Mouse (Mus musculus) gastrocnemius, postnatal 14 days (tissue): Measurements from ENCODE around the gene Rpl10. TPM values are rescaled to one million over a fixed set of nuclear protein-coding genes. Genes with fewer than 3 reads are reported as not detected.

Source experiments
- DNase-seq: peaks from one replicate; pipeline ENCODE4 v3.0.0; 2021; ENCODE audit warnings: mixed read lengths
- intact Hi-C: fragments of 180-260 bp; cut with DNase I; formaldehyde crosslinking; loops from one replicate; pipeline ENCODE4 v1.15.1; 2025; ENCODE audit warnings: low total_unique reads
- microRNA-seq, 2 experiments: library from miRNA; unstranded; fragments of <30 nt; microRNA quantifications; one replicate each; pipeline ENCODE4 v1.2.0; 2021
- total RNA-seq, 2 experiments: library from RNA; stranded (reverse); gene quantifications; 2 replicates each; pipeline ENCODE4 v1.2.3; 2021

The Rpl10 gene
- total RNA-seq, 2 experiments from 2014 or later = 121 to 122 TPM

- DNase-seq = no peak
- intact Hi-C loops = no loop called here
Observed at GRCm38 (mm10) chrX:74273422-74274322, 3.1 kb downstream of the Rpl10 start.

DNA sequence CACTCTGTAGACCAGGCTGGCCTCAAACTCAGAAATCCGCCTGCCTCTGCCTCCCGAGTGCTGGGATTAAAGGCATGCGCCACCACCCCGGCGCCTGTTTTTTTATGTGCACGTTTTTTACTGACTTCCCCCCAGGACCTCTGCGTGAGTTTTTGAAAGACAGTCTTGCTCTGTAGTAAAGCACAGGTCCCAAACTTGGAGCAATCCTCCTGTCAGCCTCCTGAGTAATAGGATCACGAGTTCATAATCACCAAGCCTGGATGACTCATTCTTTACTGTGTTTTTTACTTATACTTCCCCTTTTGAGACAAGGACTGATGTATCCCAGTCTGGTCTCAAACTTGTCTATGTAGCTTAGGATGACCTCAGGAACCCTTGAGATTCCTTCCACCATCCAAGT, 7.3 kb downstream of the Rpl10 start:
- no peak for DNase-seq
- intact Hi-C loops = no loop called here

GRCm38 (mm10) chrX:74281041-74281731, 10.6 kb downstream of the Rpl10 start:
- intact Hi-C loops = no loop called here
- no peak for DNase-seq

GRCm38 (mm10) chrX:74281732-74282394, 11.3 kb downstream of the Rpl10 start, which contains the start of the genes Taz and Dnase1l1:
Gene Taz, plus strand, starts transcription at chrX:74281912.
Gene Dnase1l1, minus strand, starts transcription at chrX:74282337.
- intact Hi-C loops = no loop called here
- DNase-seq = peak; percentile 82

DNA sequence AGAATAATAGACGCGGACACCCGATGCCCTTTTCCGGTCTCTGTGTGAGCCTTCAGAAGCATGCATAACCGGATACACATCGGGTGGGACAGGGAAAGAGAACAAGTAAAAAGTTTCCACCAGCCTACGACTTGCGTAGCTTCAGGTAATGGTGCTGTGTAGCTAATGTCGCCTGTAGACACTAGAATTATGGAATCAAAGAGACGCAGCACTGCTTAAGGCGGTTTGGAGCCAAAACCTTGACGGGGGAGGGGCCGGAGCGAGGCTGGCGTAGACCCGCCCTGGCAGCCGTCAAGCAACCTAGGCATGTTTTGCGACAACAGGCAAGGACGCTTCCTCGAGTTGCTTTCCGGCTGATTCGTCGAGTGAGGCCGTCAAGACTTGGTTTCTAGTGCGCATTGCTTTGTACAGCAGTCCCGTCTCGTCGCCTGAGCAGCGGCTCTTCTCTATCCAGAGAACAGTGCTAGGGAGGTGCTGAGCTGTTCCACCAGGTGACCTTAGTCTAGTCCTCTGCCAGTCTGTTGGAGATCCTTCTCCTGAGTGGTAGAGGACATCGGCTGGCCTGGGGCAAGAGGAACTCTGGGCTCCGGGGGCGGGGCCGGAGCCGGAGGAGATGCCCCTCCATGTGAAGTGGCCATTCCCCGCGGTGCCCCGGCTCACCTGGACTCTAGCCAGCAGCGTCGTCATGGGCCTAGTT, 11.9 kb downstream of the Rpl10 start:
- peak; percentile 85 for DNase-seq
- intact Hi-C loops = no loop called here

DNA sequence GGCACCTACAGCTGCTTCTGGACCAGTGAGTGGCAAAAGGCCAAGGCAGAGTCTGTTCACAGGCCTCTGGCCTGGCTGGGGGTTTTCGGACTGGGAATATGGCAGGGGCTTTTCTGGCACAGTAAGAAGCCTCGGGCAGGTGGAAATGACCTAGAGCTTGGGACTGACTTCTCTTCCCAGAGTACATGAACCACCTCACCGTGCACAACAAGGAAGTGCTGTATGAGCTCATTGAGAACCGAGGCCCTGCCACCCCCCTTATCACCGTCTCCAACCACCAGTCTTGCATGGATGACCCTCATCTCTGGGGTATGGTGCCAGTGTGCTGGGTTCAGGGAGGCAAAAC, 12.5 kb downstream of the Rpl10 start:
- intact Hi-C loops = no loop called here
- no peak for DNase-seq

DNA sequence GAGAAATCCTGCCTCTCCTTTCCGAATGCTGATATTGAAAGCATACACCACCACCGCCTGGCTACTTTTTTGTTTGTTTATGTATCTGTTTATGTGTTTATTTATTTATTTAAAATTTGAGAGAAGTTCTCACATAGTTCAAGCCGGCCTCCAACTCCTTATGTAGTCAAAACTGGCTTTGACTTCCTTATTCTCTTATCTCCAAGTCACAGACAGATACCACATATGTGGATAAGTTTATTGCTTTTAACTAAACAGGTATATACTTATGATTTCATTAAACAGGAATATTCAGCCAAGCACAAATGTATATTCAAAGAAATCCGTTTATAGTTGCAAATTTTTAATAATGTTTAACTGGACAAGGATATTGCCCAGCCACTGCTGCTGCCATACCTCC, 22.8 kb downstream of the Rpl10 start:
- no peak for DNase-seq
- intact Hi-C loops = no loop called here

DNA sequence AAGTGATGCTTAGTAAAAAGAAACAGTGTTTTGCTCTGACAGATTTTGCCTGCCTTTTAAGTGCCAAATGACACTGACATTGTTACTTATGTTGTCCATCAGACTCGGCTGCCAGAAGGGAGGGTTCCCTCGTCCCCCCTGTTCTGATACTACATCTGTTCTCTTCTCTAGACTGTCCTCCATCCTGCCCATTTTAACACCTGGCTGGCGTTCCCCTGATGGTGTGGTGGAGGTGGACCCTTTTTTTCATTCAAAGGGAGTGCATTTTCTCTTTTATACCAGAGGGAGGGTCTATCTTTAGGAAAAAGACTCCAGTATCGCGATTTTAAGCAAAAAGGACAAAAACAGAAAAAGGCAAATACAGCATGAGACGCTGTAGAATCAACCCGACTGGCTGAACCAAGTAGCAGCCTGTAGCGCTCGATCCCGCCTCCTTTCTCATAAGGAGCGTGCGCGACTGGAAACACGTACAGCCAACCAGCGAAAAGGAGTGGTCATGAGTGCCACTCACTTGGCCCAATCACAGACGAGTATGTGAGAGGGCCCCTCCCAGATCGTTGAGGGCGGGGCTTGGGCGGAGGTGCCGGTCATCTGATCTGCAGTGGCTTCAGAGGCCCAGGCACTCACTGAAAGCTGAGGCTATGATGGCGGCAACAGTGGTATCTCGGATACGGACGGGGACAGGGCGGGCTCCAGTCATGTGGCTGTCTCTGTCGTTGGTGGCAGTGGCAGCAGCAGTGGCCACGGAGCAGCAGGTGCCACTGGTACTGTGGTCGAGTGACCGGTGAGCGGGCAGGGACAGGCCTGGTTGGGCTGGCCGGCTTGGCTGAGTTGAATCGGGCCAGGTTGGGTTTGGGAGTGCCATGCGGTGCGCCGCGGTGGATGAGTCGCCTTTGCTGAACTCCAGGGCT, 26.2 kb downstream of the Rpl10 start, which contains the start of gene Atp6ap1:
Gene Atp6ap1 (plus strand): TSS at position 560 of the 911 bp plus-strand sequence.
- intact Hi-C loops = no loop called here

DNA sequence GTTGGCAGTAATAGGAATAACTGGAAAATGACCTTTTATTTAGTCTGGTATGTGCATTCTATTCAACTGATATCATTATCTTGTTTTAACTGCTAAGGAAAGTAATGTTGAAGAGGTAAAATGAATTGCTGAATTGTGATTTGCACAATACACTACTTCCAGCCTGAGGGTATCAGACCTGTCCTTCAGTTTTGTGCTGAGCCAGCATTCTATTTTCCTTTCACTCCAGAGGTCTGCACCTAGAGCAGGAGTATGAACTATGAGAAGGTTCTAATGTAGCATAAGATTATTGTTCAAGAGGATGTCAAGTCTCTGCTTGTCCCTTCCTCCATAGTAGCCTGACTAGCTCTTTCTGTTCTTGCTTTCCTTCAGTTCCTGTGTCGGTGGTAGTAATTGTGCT, 27.7 kb downstream of the Rpl10 start:
- intact Hi-C loops = no loop called here
- DNase-seq = no peak

More for the DNA sequence above, 26.2 kb downstream of the Rpl10 start, which contains the start of gene Atp6ap1:
- DNase-seq = peak; percentile 91

DNA sequence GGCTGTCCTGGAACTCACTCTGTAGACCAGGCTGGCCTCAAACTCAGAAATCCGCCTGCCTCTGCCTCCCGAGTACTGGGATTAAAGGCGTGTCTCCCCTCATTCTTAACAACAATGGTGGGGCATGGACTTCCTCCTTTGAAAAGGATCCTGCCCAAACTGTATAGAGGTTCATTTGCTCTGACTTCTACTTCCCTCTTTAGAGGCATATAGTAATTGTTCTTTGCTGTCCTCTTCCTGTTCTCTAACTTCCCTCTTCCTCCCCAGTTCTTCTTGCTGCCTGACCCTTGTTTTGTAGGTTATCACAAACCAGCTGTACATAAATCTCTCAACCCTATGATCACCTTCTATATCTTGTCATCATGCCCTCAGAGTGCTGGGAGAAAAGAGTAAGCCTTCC, 29.1 kb downstream of the Rpl10 start:
- DNase-seq = no peak
- intact Hi-C loops = no loop called here

GRCm38 (mm10) chrX:74304867-74305700, 34.5 kb downstream of the Rpl10 start, which contains the start of gene Gdi1:
Gene Gdi1, plus strand, starts transcription at chrX:74304998.
- intact Hi-C loops = no loop called here
- peak; percentile 63 for DNase-seq

- DNase-seq = peak; percentile 89
- intact Hi-C loops = no loop called here
Observed at GRCm38 (mm10) chrX:74312540-74313464, 42.2 kb downstream of the Rpl10 start, which contains the start of gene Fam50a. Gene Fam50a, plus strand, starts transcription at chrX:74313033.

Small RNA genes within 50 kb of the gene (microRNA-seq; reads per million reads assigned to microRNA genes)
- gene Mir7091 (1.0 to 1.6 reads per million in 2 experiments), gene Mir7092 (0 reads per million in 2 experiments)

Other genes with a start within 250 kb of the Rpl10 start
- 10 to 100 TPM; 40.3 to 41.2 TPM for gene Irak1, start 246.9 kb upstream of the Rpl10 start, total RNA-seq
- gene Opn1mw, start 143.3 kb upstream of the Rpl10 start, total RNA-seq = not detected
- gene Mecp2, start 135.4 kb upstream of the Rpl10 start, total RNA-seq = 10 to 100 TPM; 25.6 to 30.4 TPM
- gene Tex28, start 103.0 kb upstream of the Rpl10 start, total RNA-seq = not detected
- not detected for gene Tktl1, start 93.6 kb upstream of the Rpl10 start, total RNA-seq
- gene Flna, start 21.0 kb upstream of the Rpl10 start, total RNA-seq = 10 to 100 TPM; 78.1 to 92.7 TPM
- gene Emd, start 16.1 kb upstream of the Rpl10 start, total RNA-seq = 10 to 100 TPM; 17.5 to 18.4 TPM
- gene Taz, start 11.1 kb downstream of the Rpl10 start, total RNA-seq = 10 to 100 TPM; 31.6 to 34.1 TPM
- gene Dnase1l1, start 11.5 kb downstream of the Rpl10 start, total RNA-seq = 10 to 100 TPM; 79.6 to 82.4 TPM
- 10 to 100 TPM; 87.9 to 94.6 TPM for gene Atp6ap1, start 26.3 kb downstream of the Rpl10 start, total RNA-seq
- 10 to 100 TPM; 36.3 to 38.9 TPM for gene Gdi1, start 34.2 kb downstream of the Rpl10 start, total RNA-seq
- gene Fam50a, start 42.2 kb downstream of the Rpl10 start, total RNA-seq = 10 to 100 TPM; 20.0 to 23.5 TPM
- 1 to 10 TPM; 1.6 TPM for gene Plxna3, start 58.3 kb downstream of the Rpl10 start, total RNA-seq
- 10 to 100 TPM; 36.1 to 36.3 TPM for gene Lage3, start 82.8 kb downstream of the Rpl10 start, total RNA-seq
- gene Ubl4a, start 102.4 kb downstream of the Rpl10 start, total RNA-seq = 10 to 100 TPM; 43.5 to 46.7 TPM
- gene Slc10a3, start 102.5 kb downstream of the Rpl10 start, total RNA-seq = 1 to 10 TPM; 3.9 to 4.1 TPM
- gene Fam3a, start 122.5 kb downstream of the Rpl10 start, total RNA-seq = 10 to 100 TPM; 14.1 to 17.7 TPM
- gene Ikbkg, start 122.5 kb downstream of the Rpl10 start, total RNA-seq = 10 to 100 TPM; 21.9 to 23.5 TPM
- 1 to 10 TPM; 4.7 to 5.7 TPM for gene G6pdx, start 158.4 kb downstream of the Rpl10 start, total RNA-seq
- gene Gm6880, start 210.6 kb downstream of the Rpl10 start, total RNA-seq = not detected